Mouse (Mus musculus): ENCODE results near the gene Ubald2. TPM values are rescaled to one million over a fixed set of nuclear protein-coding genes. Genes with fewer than 3 reads are reported as not detected.
A peak's percentile ranks its signal among the peaks of the same experiment; 100 is the strongest.

Ubald2 gene
- polyA plus RNA-seq, 1 experiment from 2014 or later: 48.4 TPM

GRCm38 (mm10) chr11:116443935-116444334, 10.0 kb downstream of the Ubald2 start:
- H3K27ac ChIP-seq: 0 out of 2 replicates have a peak overlapping the region, but pooled peaks have one; percentile 45
- no peaks in the 10 kb centered on the region for H3K9me3 ChIP-seq
- H3K9ac ChIP-seq (replicated peaks): no peak overlapping the region
- 86% methylated on average over 6 of the region's 6 CpGs for WGBS
- H3K27me3 ChIP-seq: peaks cover 22% of the 10 kb centered on the region
- no peak overlapping the region for H3K4me3 ChIP-seq (replicated peaks)
- no peak overlapping the region for H3K4me2 ChIP-seq
- peaks cover 9% of the 10 kb centered on the region for H3K36me3 ChIP-seq
- ATAC-seq (ENCODE audit: insufficient number of reproducible peaks, insufficient read depth, low FRiP score, low TSS enrichment, low read depth): no peak
- peaks cover 25% of the 10 kb centered on the region for H3K4me1 ChIP-seq (replicated peaks)

GRCm38 (mm10) chr11:116445596-116446307, 11.9 kb downstream of the Ubald2 start:
- Histone ChIP-seq H3K4me3 (replicated peaks) (no peak overlapping the region), H3K27me3 (peaks cover 22% of the 10 kb centered on the region), H3K4me2 (peak overlapping the region; percentile 20), H3K27ac (no peak overlapping the region), H3K9ac (replicated peaks) (no peak overlapping the region), H3K4me1 (replicated peaks) (peaks cover 18% of the 10 kb centered on the region), H3K9me3 (peaks cover 5% of the 10 kb centered on the region; the same call in 1 of the 2 replicates), H3K36me3 (no peaks in the 10 kb centered on the region)
- peak; percentile 11; the same call in 1 of the 2 replicates for ATAC-seq (ENCODE audit: insufficient number of reproducible peaks, insufficient read depth, low FRiP score, low TSS enrichment, low read depth)
- WGBS: 24% methylated on average over 16 of the region's 16 CpGs

GRCm38 (mm10) chr11:116446308-116446887, 12.5 kb downstream of the Ubald2 start:
- Histone ChIP-seq H3K4me1 (replicated peaks) (peaks cover 18% of the 10 kb centered on the region), H3K9me3 (peaks cover 9% of the 10 kb centered on the region; the same call in 1 of the 2 replicates), H3K9ac (replicated peaks) (no peak overlapping the region), H3K27me3 (peaks cover 22% of the 10 kb centered on the region), H3K4me2 (peak overlapping the region; percentile 11; the same call in 1 of the 2 replicates), H3K36me3 (no peaks in the 10 kb centered on the region), H3K27ac (no peak overlapping the region), H3K4me3 (replicated peaks) (no peak overlapping the region)
- WGBS: 14% methylated on average over 19 of the region's 19 CpGs
- ATAC-seq (ENCODE audit: insufficient number of reproducible peaks, insufficient read depth, low FRiP score, low TSS enrichment, low read depth): 0 out of 2 replicates have a peak, but pooled peaks have one; percentile 3

- WGBS: 63% methylated on average over 5 of the region's 5 CpGs
- H3K4me3 ChIP-seq (replicated peaks): no peak overlapping the region
- H3K4me1 ChIP-seq (replicated peaks): peaks cover 16% of the 10 kb centered on the region
- no peak overlapping the region for H3K9ac ChIP-seq (replicated peaks)
- H3K27ac ChIP-seq: no peak overlapping the region
- no peak overlapping the region for H3K4me2 ChIP-seq
- no peak for ATAC-seq (ENCODE audit: insufficient number of reproducible peaks, insufficient read depth, low FRiP score, low TSS enrichment, low read depth)
- H3K27me3 ChIP-seq: peaks cover 22% of the 10 kb centered on the region
- H3K36me3 ChIP-seq: no peaks in the 10 kb centered on the region
- peaks cover 9% of the 10 kb centered on the region; the same call in 1 of the 2 replicates for H3K9me3 ChIP-seq
Observed at GRCm38 (mm10) chr11:116447822-116448221, 13.9 kb downstream of the Ubald2 start.

- no peak for ATAC-seq (ENCODE audit: insufficient number of reproducible peaks, insufficient read depth, low FRiP score, low TSS enrichment, low read depth)
- peaks cover 17% of the 10 kb centered on the region for H3K4me1 ChIP-seq (replicated peaks)
- H3K27ac ChIP-seq: no peak overlapping the region
- no peak overlapping the region for H3K4me3 ChIP-seq (replicated peaks)
- peaks cover 9% of the 10 kb centered on the region; the same call in 1 of the 2 replicates for H3K9me3 ChIP-seq
- H3K4me2 ChIP-seq: no peak overlapping the region
- H3K27me3 ChIP-seq: peaks cover 22% of the 10 kb centered on the region
- H3K36me3 ChIP-seq: no peaks in the 10 kb centered on the region
- 98% methylated on average over 3 of the region's 3 CpGs for WGBS
- H3K9ac ChIP-seq (replicated peaks): no peak overlapping the region
Observed at GRCm38 (mm10) chr11:116449341-116449740, 15.4 kb downstream of the Ubald2 start.

GRCm38 (mm10) chr11:116453889-116454288, 20.0 kb downstream of the Ubald2 start:
- Histone ChIP-seq H3K4me3 (replicated peaks) (no peak overlapping the region), H3K27me3 (no peaks in the 10 kb centered on the region), H3K9ac (replicated peaks) (no peak overlapping the region), H3K27ac (no peak overlapping the region), H3K4me2 (no peak overlapping the region), H3K9me3 (peaks cover 9% of the 10 kb centered on the region; the same call in 1 of the 2 replicates), H3K36me3 (no peaks in the 10 kb centered on the region), H3K4me1 (replicated peaks) (0 out of 2 replicates have a peak, but pooled peaks cover 8% of the 10 kb centered on the region)
- WGBS: 88% methylated on average over 10 of the region's 10 CpGs
- no peak for ATAC-seq (ENCODE audit: insufficient number of reproducible peaks, insufficient read depth, low FRiP score, low TSS enrichment, low read depth)

GRCm38 (mm10) chr11:116456234-116456633, 22.3 kb downstream of the Ubald2 start:
- Histone ChIP-seq H3K27ac (no peak overlapping the region), H3K27me3 (no peaks in the 10 kb centered on the region), H3K4me2 (no peak overlapping the region), H3K9me3 (no peaks in the 10 kb centered on the region), H3K36me3 (no peaks in the 10 kb centered on the region), H3K4me1 (replicated peaks) (0 out of 2 replicates have a peak, but pooled peaks cover 8% of the 10 kb centered on the region), H3K4me3 (replicated peaks) (no peak overlapping the region), H3K9ac (replicated peaks) (no peak overlapping the region)
- 83% methylated on average over 8 of the region's 8 CpGs for WGBS
- ATAC-seq (ENCODE audit: insufficient number of reproducible peaks, insufficient read depth, low FRiP score, low TSS enrichment, low read depth): no peak

- H3K27ac ChIP-seq: no peak overlapping the region
- ATAC-seq (ENCODE audit: insufficient number of reproducible peaks, insufficient read depth, low FRiP score, low TSS enrichment, low read depth): no peak
- H3K4me3 ChIP-seq (replicated peaks): no peak overlapping the region
- H3K27me3 ChIP-seq: no peaks in the 10 kb centered on the region
- H3K4me2 ChIP-seq: no peak overlapping the region
- peaks cover 4% of the 10 kb centered on the region for H3K4me1 ChIP-seq (replicated peaks)
- H3K36me3 ChIP-seq: no peaks in the 10 kb centered on the region
- 73% methylated on average over 4 of the region's 4 CpGs for WGBS
- no peaks in the 10 kb centered on the region for H3K9me3 ChIP-seq
- no peak overlapping the region for H3K9ac ChIP-seq (replicated peaks)
Observed at GRCm38 (mm10) chr11:116459786-116460185, 25.9 kb downstream of the Ubald2 start.

- 67% methylated on average over 5 of the region's 5 CpGs for WGBS
- peaks cover 4% of the 10 kb centered on the region for H3K4me1 ChIP-seq (replicated peaks)
- H3K27ac ChIP-seq: no peak overlapping the region
- ATAC-seq (ENCODE audit: insufficient number of reproducible peaks, insufficient read depth, low FRiP score, low TSS enrichment, low read depth): peak; percentile 26
- no peak overlapping the region for H3K4me2 ChIP-seq
- no peak overlapping the region for H3K4me3 ChIP-seq (replicated peaks)
- no peaks in the 10 kb centered on the region for H3K9me3 ChIP-seq
- no peaks in the 10 kb centered on the region for H3K27me3 ChIP-seq
- H3K9ac ChIP-seq (replicated peaks): no peak overlapping the region
- H3K36me3 ChIP-seq: no peaks in the 10 kb centered on the region
Observed at GRCm38 (mm10) chr11:116463338-116463737, 29.4 kb downstream of the Ubald2 start.

GRCm38 (mm10) chr11:116463833-116464232, 29.9 kb downstream of the Ubald2 start:
- Histone ChIP-seq H3K4me2 (no peak overlapping the region), H3K27ac (no peak overlapping the region), H3K9me3 (no peaks in the 10 kb centered on the region), H3K36me3 (no peaks in the 10 kb centered on the region), H3K4me3 (replicated peaks) (no peak overlapping the region), H3K27me3 (no peaks in the 10 kb centered on the region), H3K4me1 (replicated peaks) (peaks cover 4% of the 10 kb centered on the region), H3K9ac (replicated peaks) (no peak overlapping the region)
- 3% methylated on average over 2 of the region's 2 CpGs for WGBS
- peak; percentile 57 for ATAC-seq (ENCODE audit: insufficient number of reproducible peaks, insufficient read depth, low FRiP score, low TSS enrichment, low read depth)

- 74% methylated on average over 20 of the region's 20 CpGs for WGBS
- Histone ChIP-seq H3K4me3 (replicated peaks) (no peak within 1 kb of the TSS), H3K9ac (replicated peaks) (no peak within 1 kb of the TSS), H3K36me3 (peaks cover 17% of the 10 kb centered on the region), H3K27ac (no peak within 1 kb of the TSS), H3K9me3 (no peaks in the 10 kb centered on the region), H3K27me3 (no peaks in the 10 kb centered on the region), H3K4me2 (no peak within 1 kb of the TSS), H3K4me1 (replicated peaks) (peaks cover 4% of the 10 kb centered on the region)
- ATAC-seq (ENCODE audit: insufficient number of reproducible peaks, insufficient read depth, low FRiP score, low TSS enrichment, low read depth): no peak
Observed at GRCm38 (mm10) chr11:116466141-116466540, 32.2 kb downstream of the Ubald2 start, which contains the start of gene Qrich2. Gene Qrich2, minus strand, starts transcription at chr11:116466241.
